ENCODE assay signal across 26 mouse cellular contexts in genomic region chr19:54801123-54801742, GRCm38 (mm10).
DNase-seq lines count a peak whose midpoint lies in the region; ATAC-seq lines count a peak whose summit lies in the region.
"Had no signal": no experiment of that assay in that cellular context is flagged by ENCODE, and none has a peak within 500 bp of the region (broad histone marks: within the 10 kb centered on the region; RNA-seq: fewer than 3 reads in every experiment).

No protein-coding gene starts in this region.

- no peak overlapping the region for H3K27ac ChIP-seq in forebrain, embryonic 14.5 days (ENCODE audit: low read depth, low read length)
- no peak overlapping the region for H3K27ac ChIP-seq in forebrain, embryonic 12.5 days
- H3K27ac ChIP-seq in intestine, embryonic 16.5 days (ENCODE audit: low read length) = peak overlapping the region; percentile 23; the same call in 1 of the 2 replicates
- H3K27ac ChIP-seq in heart, embryonic 12.5 days (ENCODE audit: poor library complexity, severe bottlenecking) = no peak overlapping the region
- H3K27ac ChIP-seq: embryonic facial prominence, embryonic 10.5 days; heart, embryonic 13.5 days; hindbrain, postnatal 0 days; left cerebral cortex, adult 2 months; limb, embryonic 10.5 days; liver, embryonic 15.5 days; midbrain, embryonic 10.5 days; stomach, postnatal 0 days had no signal

- H3K9ac ChIP-seq in forebrain, embryonic 14.5 days (ENCODE audit: low read length) = no peak overlapping the region
- H3K9ac ChIP-seq in forebrain, embryonic 12.5 days = no peak overlapping the region
- no peak overlapping the region for H3K9ac ChIP-seq in intestine, embryonic 16.5 days (ENCODE audit: low read depth, low read length)
- H3K9ac ChIP-seq in heart, embryonic 12.5 days = no peak overlapping the region
- H3K9ac ChIP-seq: heart, embryonic 13.5 days; liver, embryonic 15.5 days had no signal

- H3K36me3 ChIP-seq in forebrain, embryonic 14.5 days (ENCODE audit: control insufficient read depth, insufficient read depth, low read length) = no peaks in the 10 kb centered on the region
- no peaks in the 10 kb centered on the region for H3K36me3 ChIP-seq in forebrain, embryonic 12.5 days (replicated peaks)
- no peaks in the 10 kb centered on the region for H3K36me3 ChIP-seq in intestine, embryonic 16.5 days (ENCODE audit: control insufficient read depth, insufficient read depth, low read length)
- no peaks in the 10 kb centered on the region for H3K36me3 ChIP-seq in heart, embryonic 12.5 days
- H3K36me3 ChIP-seq: embryonic facial prominence, embryonic 10.5 days; heart, embryonic 13.5 days; limb, embryonic 10.5 days; liver, embryonic 15.5 days; midbrain, embryonic 10.5 days had no signal

- no peaks in the 10 kb centered on the region for H3K9me3 ChIP-seq in forebrain, embryonic 14.5 days (replicated peaks; ENCODE audit: control insufficient read depth, low read length)
- H3K9me3 ChIP-seq in forebrain, embryonic 12.5 days = no peaks in the 10 kb centered on the region
- no peaks in the 10 kb centered on the region for H3K9me3 ChIP-seq in intestine, embryonic 16.5 days (ENCODE audit: control insufficient read depth, low read length)
- H3K9me3 ChIP-seq in heart, embryonic 12.5 days (replicated peaks) = no peaks in the 10 kb centered on the region
- H3K9me3 ChIP-seq: embryonic facial prominence, embryonic 10.5 days; heart, embryonic 13.5 days; limb, embryonic 10.5 days; liver, embryonic 15.5 days; midbrain, embryonic 10.5 days had no signal

- H3K4me1 ChIP-seq in forebrain, embryonic 14.5 days (ENCODE audit: control insufficient read depth, insufficient read depth, low read length) = no peaks in the 10 kb centered on the region
- no peaks in the 10 kb centered on the region for H3K4me1 ChIP-seq in forebrain, embryonic 12.5 days
- 0 out of 2 replicates have a peak, but pooled peaks cover 2% of the 10 kb centered on the region for H3K4me1 ChIP-seq in intestine, embryonic 16.5 days (ENCODE audit: control insufficient read depth, insufficient read depth, low read length)
- no peaks in the 10 kb centered on the region for H3K4me1 ChIP-seq in heart, embryonic 12.5 days (replicated peaks)
- H3K4me1 ChIP-seq: embryonic facial prominence, embryonic 10.5 days; heart, embryonic 13.5 days; limb, embryonic 10.5 days; liver, embryonic 15.5 days; midbrain, embryonic 10.5 days had no signal

- WGBS in forebrain, embryonic 14.5 days = 61% methylated on average over 8 of the region's 8 CpGs
- WGBS in forebrain, embryonic 12.5 days = 79% methylated on average over 8 of the region's 8 CpGs
- WGBS in intestine, embryonic 16.5 days = 64% methylated on average over 8 of the region's 8 CpGs
- WGBS in heart, embryonic 12.5 days = 72% methylated on average over 8 of the region's 8 CpGs

- no peak overlapping the region for H3K4me3 ChIP-seq in forebrain, embryonic 14.5 days (ENCODE audit: low read depth, low read length)
- no peak overlapping the region for H3K4me3 ChIP-seq in forebrain, embryonic 12.5 days (replicated peaks)
- no peak overlapping the region for H3K4me3 ChIP-seq in intestine, embryonic 16.5 days (ENCODE audit: low read length)
- no peak overlapping the region for H3K4me3 ChIP-seq in heart, embryonic 12.5 days
- H3K4me3 ChIP-seq: embryonic facial prominence, embryonic 10.5 days; heart, embryonic 13.5 days; left cerebral cortex, adult 2 months; limb, embryonic 10.5 days; liver, embryonic 15.5 days; midbrain, embryonic 10.5 days had no signal

- DNase-seq in forebrain, embryonic 14.5 days (ENCODE audit: low spot score) = peak; percentile 72
- peak; percentile 12 for DNase-seq in brain, adult 2 months (ENCODE audit: low read depth, low spot score)
- peak; percentile 21 to 71 for DNase-seq in layer of hippocampus, postnatal 14 days (ENCODE audit: low spot score in 2 of 2)
- DNase-seq in adipocyte (ENCODE audit: low spot score) = no peak
- DNase-seq in cerebellum, postnatal 36 days = no peak
- DNase-seq: adrenal gland, adult 2 months; cerebellum, adult 9-11 months; gastrocnemius, postnatal 14 days; heart, adult 11 months; heart, postnatal 14 days; kidney, adult 18-20 months; kidney, postnatal 4 days; liver; right cerebral cortex, postnatal 14 days had no signal

- no peaks in the 10 kb centered on the region for H3K27me3 ChIP-seq in forebrain, embryonic 14.5 days (replicated peaks; ENCODE audit: control insufficient read depth, insufficient read depth, low read length)
- no peaks in the 10 kb centered on the region for H3K27me3 ChIP-seq in forebrain, embryonic 12.5 days
- H3K27me3 ChIP-seq in intestine, embryonic 16.5 days (replicated peaks; ENCODE audit: control insufficient read depth, insufficient read depth, low read length) = no peaks in the 10 kb centered on the region
- no peaks in the 10 kb centered on the region for H3K27me3 ChIP-seq in heart, embryonic 12.5 days (replicated peaks)
- H3K27me3 ChIP-seq: heart, embryonic 13.5 days; liver, embryonic 15.5 days had no signal

- H3K4me2 ChIP-seq in forebrain, embryonic 14.5 days (ENCODE audit: low read length) = no peak overlapping the region
- no peak overlapping the region for H3K4me2 ChIP-seq in forebrain, embryonic 12.5 days
- H3K4me2 ChIP-seq in intestine, embryonic 16.5 days (ENCODE audit: low read depth, low read length) = no peak overlapping the region
- H3K4me2 ChIP-seq in heart, embryonic 12.5 days = no peak overlapping the region
- H3K4me2 ChIP-seq: heart, embryonic 13.5 days; liver, embryonic 15.5 days had no signal

- ATAC-seq in forebrain, embryonic 14.5 days = no peak
- no peak for ATAC-seq in forebrain, embryonic 12.5 days (ENCODE audit: low FRiP score)
- peak; percentile 86 for ATAC-seq in intestine, embryonic 16.5 days
- ATAC-seq in heart, embryonic 12.5 days (ENCODE audit: insufficient number of reproducible peaks, low FRiP score) = no peak
- ATAC-seq: CD4-positive, CD25-positive, alpha-beta regulatory T cell, adult 4 months; hindbrain, postnatal 0 days had no signal

Comparison
In these comparisons a context has a peak if more than half of its experiments do, and no peak if none do; other contexts are left out.
1. DNase-seq: peak in forebrain, embryonic 14.5 days (single experiment), brain, adult 2 months (single experiment) and layer of hippocampus, postnatal 14 days (2 of 2); none in adipocyte (single experiment) and cerebellum, postnatal 36 days (0 of 2).